Mouse (Mus musculus) neutrophil, adult 5-6 weeks (primary cell): ENCODE data around the gene Prdm16. TPM values are rescaled to one million over a fixed set of nuclear protein-coding genes. Genes with fewer than 3 reads are reported as not detected.

ENCODE experiments used
- ATAC-seq: fragments of 151-379, 151-347 bp; 2 replicates; pipeline ENCODE4 v1.8.0; 2017; ENCODE audit warnings: mild to moderate bottlenecking, moderate TSS enrichment; ENCODE audit not compliant: insufficient number of reproducible peaks, poor library complexity, low FRiP score, severe bottlenecking; ENCODE audit errors: extremely low read depth
- total RNA-seq: library from RNA; stranded (forward); fragments of 200-1000 nt; gene quantifications from 2 replicates; pipeline ENCODE4 v1.2.3, GENCODE M21; 2017

The Prdm16 gene
- total RNA-seq, 1 experiment from 2014 or later = 1.7 TPM

GRCm38 (mm10) chr4:154497423-154498175 lies 139.1 kb downstream of the Prdm16 start:
- no peak for ATAC-seq

DNA sequence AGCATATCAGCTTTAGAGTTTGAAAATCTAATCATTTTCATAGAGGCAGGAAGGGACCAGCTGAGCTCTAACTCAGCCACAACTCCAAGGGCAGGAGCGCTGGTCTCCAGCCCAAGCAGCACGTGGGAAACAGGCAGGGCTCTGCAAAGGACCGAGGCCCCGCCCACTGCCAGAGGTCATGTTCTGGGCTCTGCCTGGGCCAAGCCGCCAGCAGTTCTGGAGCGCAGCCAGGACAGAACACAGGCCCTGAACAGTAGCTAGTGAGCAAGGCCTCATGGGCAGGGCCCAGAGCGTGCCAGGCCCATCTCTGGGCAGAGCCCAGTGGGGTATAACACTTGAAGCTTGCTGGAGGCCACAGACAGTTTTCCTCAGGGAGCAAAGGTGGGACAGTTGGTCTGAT lies 139.7 kb downstream of the Prdm16 start:
- no peak for ATAC-seq

- no peak for ATAC-seq
Measured at GRCm38 (mm10) chr4:154496522-154496921, 140.2 kb downstream of the Prdm16 start.

GRCm38 (mm10) chr4:154493996-154494395 lies 142.7 kb downstream of the Prdm16 start:
- no peak for ATAC-seq

DNA sequence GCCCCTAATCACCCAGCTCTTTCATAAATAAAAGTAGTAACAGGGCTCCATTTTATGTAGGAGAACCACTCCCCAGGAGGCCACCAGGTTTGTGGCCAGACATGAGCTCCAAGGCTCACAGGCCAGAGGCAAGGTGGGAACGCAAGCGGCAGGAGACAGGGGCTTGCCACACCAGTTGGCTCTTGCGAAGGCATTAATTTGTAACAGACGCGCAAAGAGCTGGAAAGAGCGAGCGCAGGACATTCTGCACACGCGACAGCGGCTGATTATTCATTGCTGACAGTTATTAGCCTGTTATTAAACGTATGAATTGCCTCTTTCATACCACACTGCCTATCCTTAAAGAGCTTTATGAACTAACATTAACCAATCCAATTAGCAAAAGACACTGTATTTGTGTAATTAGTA lies 144.0 kb downstream of the Prdm16 start:
- no peak for ATAC-seq

DNA sequence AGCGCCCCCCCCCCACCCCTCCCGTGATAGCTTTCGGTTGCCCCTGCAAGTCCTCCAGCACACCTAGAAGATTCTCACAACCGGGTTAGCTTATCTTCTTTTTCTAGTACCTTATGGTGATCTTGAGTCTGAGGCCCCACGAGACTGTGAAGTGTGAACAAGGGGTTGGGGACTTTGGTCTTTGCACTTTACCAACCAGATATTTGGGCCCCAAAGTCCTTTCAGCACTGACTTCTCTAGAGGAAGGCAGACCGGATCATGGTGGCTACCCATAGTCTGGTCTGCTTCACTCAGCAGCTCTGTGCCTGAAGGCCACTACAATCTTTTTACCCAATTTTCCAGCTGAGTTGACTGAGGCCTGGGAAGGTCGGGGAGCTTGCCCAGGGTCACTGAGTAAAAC lies 144.4 kb downstream of the Prdm16 start:
- no peak for ATAC-seq

DNA sequence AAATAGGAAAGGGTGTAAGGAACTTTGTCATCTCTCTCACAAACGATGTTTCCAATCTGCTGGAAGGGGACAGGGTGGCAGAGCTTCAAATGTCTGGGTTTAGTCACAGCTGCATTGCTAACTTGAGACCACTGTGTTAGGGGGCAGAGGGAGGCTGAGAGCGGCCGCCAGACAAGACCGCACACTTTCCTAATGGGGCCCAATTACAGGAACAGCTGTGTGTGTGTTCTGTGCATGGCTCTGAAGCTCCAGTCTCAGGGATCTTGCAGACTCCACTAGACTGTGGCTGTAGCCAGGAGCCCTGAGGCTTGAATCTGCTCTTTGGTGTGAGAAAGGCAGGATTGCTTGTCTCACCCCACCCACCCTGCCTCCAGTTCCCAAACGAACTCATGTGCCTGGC lies 148.6 kb downstream of the Prdm16 start:
- no peak for ATAC-seq

DNA sequence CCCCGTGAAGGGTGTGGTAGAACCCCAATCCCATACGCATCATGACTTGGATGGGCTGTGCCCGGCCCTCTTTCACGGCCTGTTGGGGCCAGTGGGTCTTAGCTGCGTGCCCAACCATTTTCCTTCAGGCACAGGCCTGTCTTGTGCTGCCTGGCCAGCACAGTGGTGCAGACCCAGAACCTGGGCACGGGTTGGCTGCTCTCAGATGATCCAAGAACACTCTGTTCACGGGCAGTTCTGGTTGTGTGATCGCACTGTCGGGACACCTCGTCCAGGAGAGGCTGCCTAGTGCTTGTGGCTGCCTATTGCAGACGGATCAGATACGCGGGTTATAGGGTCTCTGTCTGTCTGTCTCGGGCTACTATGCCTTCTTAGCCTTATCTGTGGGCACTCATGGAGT lies 154.0 kb downstream of the Prdm16 start:
- ATAC-seq = no peak

DNA sequence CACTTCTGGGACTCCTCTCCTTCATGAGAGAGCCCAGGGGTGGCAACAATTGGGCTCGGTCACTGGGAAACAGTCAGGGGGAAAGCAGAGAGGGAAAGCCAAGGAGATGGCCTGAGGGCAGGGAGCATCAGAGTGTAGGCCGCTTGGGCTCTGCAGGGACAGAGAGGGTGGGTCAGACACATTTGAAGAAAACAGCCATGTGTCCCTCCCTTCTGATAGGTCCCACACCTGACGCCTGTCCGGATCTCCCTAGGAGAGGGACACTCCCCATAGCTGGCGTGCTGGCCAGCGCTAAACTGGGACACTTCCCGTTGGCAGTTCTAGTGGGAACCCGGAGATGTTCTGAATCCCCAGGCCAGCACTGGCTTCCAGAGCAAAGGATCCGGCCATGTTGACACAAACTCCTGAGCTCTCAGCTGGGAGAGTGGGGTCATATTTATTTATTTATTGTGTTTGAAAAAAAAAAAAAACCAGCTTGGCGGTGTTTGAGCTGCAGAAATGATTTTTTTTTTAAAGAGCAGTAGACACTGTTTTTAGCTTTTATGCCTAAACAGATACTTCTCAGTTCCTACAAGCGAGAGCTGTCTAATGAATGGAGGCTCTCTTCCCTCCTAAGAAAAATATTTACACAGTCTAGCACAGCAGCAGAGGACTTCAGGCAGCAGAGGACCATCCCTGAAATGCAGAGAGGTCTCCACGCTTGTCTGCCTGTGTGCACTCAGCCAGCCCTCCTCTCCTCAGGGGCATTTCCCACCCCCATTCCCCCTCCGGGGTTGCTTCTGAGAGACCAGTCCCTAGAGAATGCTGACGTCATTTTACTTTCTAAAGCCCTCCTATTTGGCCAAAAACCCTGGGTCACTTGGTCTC lies 154.7 kb downstream of the Prdm16 start:
- ATAC-seq = no peak

- ATAC-seq = no peak
Measured at GRCm38 (mm10) chr4:154480544-154481260, 156.0 kb downstream of the Prdm16 start.

- ATAC-seq = no peak
Measured at GRCm38 (mm10) chr4:154480143-154480542, 156.5 kb downstream of the Prdm16 start.

DNA sequence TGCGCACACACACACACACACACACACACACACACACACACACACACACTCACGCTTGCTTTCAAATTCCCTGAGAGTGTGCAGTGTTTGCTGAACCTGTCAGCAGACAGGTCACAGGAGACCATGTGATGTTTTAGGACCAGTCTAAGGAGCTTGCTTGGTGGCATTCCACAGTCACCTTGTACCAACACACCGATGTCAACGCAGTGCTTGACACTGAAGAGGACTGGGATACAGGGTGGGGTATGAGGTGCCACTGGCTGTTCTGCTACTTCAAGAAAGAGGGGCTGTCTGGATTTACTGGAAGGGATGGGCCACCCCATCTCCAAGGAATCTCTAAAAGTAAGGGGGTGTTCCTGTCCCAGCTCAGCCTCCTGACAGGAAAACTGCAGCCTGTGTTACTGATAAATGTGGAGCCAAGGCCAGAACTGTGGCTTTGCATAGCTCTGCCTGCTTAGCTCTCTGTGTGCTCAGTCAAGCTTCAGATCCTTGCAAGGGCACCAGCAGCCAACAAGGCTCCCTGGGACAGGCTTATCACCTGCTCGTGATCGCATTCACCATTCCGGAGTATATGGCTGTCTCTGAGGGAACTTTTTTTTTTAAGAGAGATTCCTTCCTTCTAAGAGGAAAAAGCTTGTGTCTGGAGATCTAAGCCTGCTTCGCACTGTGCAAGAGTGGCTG lies 157.6 kb downstream of the Prdm16 start:
- no peak for ATAC-seq

DNA sequence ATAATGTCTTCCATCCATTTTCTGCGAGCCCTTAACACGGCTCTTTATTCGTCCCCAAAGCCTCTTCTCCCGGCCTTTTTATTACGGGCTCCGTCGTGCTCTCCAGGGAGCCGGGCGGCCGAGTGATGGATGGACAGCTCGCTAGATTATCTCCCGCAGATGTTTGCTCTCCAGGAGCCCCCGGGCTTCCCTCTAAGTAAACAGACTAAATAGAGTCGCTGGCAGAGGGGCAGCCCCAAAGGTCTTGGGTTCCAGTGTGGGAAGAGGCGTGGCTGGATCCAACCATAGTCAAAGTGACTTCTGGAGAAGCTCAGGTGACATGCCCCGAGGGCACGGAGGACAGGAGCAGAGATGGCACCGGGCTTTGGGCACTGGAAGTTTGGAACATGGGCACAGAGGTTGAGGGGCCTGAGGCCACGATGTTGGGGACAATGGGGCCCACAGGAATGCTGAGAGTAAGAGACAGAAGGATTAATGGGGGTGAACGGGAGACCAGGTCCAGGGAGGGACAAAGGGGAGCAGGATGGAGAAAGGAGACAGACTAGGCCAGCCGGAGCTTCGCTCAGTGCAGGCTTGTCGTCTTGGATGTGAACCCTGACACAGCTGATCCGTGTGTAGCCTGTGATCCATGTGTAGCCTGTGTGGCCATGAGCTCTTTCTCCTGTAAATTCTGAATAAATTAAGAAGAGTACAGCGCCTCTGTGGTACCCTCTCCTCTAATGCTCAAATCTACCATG lies 162.9 kb downstream of the Prdm16 start:
- no peak for ATAC-seq

DNA sequence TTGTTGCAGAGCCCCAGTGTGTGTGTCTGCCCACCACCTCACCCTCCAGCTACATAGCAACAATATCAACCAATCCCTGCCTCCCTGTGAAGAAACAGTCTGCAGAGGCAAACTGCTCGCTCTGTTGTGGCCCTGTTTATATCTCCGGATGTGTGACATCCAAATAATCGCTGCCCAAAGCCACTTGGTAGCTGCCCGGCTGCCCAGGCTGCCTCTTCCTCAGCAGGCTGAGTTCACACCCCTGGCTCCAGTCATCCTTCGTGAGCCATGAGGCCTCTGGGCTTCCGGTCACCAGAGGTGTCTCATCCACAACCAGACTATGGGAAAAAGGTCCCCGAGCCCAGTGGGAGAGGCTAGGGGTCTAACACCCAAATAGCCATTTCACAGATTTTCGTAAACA lies 164.1 kb downstream of the Prdm16 start:
- ATAC-seq = no peak

GRCm38 (mm10) chr4:154471447-154472101 lies 165.1 kb downstream of the Prdm16 start:
- ATAC-seq = no peak

DNA sequence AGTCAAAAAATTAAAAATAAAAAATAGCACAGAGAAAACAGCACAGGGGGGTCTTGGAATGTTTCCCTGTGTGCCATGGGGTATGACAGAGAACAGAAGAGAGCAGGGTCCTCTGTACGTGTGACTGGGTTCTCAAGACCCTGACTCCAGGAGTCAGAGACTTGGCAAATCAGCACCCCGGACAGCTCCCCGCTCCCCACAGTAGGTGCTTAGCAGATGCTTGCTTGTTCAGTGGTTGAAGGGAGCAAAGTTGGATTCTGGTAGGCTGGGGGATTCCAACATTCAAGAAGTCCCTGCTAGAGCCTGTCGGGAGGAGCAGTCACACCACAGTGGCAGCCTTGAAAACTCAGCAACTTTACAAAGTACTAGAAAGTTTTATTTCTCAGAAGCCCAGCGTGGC lies 170.4 kb downstream of the Prdm16 start:
- ATAC-seq = no peak

DNA sequence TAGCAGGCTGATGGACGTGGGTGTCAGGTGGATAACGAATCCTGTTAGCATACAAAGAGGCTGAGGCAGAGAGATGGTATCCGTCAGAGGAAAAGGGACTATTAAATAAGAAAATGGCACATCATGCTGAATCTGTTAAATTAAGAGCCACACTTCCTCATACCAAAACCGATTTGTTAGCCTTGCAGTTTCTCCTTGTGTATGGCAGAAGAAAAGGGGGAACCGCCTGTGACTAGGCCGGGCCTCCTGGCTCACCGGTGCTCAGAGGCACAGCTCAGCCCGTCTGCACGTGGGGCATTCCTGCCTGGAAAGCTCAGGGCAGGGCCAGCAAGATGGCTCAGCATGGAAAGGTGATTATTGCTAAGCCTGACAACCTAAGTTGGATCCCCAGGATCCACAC lies 171.6 kb downstream of the Prdm16 start:
- ATAC-seq = no peak

GRCm38 (mm10) chr4:154460021-154460420 lies 176.7 kb downstream of the Prdm16 start:
- no peak for ATAC-seq
